Comparison of ENCODE assay signal across 27 mouse cellular contexts in genomic region chr19:10029746-10030145, GRCm38 (mm10). TPM values are rescaled to one million over a fixed set of nuclear protein-coding genes. Genes with fewer than 3 reads are reported as not detected.
A peak's percentile ranks its signal among the peaks of the same experiment; 100 is the strongest.
DNase-seq lines count a peak whose midpoint lies in the region; ATAC-seq lines count a peak whose summit lies in the region.
"Had no signal": no experiment of that assay in that cellular context is flagged by ENCODE, and none has a peak within 500 bp of the region (broad histone marks: within the 10 kb centered on the region; RNA-seq: fewer than 3 reads in every experiment).

No protein-coding gene starts in this region.

- peaks cover 3% of the 10 kb centered on the region; the same call in 1 of the 2 replicates for H3K36me3 ChIP-seq in kidney, embryonic 16.5 days (ENCODE audit: insufficient read depth, low read length)
- H3K36me3 ChIP-seq: forebrain, embryonic 12.5 days had no signal

- no peaks in the 10 kb centered on the region for H3K9me3 ChIP-seq in kidney, embryonic 16.5 days (ENCODE audit: low read length)
- H3K9me3 ChIP-seq: embryonic facial prominence, embryonic 10.5 days; embryonic facial prominence, embryonic 13.5 days; forebrain, embryonic 12.5 days; heart, embryonic 10.5 days; heart, embryonic 13.5 days had no signal

- ATAC-seq in kidney, embryonic 16.5 days (ENCODE audit: low FRiP score, low TSS enrichment) = no peak
- ATAC-seq: activated CD4-positive, CD25-positive, alpha-beta regulatory T cell, adult 4 months; forebrain, embryonic 16.5 days had no signal

- peaks cover 15% of the 10 kb centered on the region for H3K4me1 ChIP-seq in kidney, embryonic 16.5 days (ENCODE audit: insufficient read depth, low read length)
- H3K4me1 ChIP-seq: forebrain, embryonic 12.5 days had no signal

- peak; percentile 83 for DNase-seq in kidney, adult 11 months
- DNase-seq in kidney, adult 8-10 months = peak; percentile 68 to 82
- DNase-seq in kidney, postnatal 4 days = no peak
- peak; percentile 62 for DNase-seq in kidney, postnatal 14 days
- no peak for DNase-seq in layer of hippocampus, postnatal 25 days (ENCODE audit: extremely low spot score in 1 of 2, low spot score in 1 of 2)
- DNase-seq: adrenal gland, adult 8-10 months; adrenal gland, postnatal 25 days; cerebellum, adult 11-12 months; cerebellum, adult 8-10 months; cerebellum, postnatal 10 days; cerebellum, postnatal 36 days; embryo, embryonic 11 days; gastrocnemius, postnatal 10 days; heart, adult 2 months; heart, postnatal 14 days; heart, postnatal 4 days had no signal

- WGBS in kidney, embryonic 16.5 days = 89% methylated on average over 2 of the region's 2 CpGs

- H3K9ac ChIP-seq in kidney, embryonic 16.5 days (replicated peaks; ENCODE audit: low read length) = no peak overlapping the region
- H3K9ac ChIP-seq: embryonic facial prominence, embryonic 13.5 days; forebrain, embryonic 12.5 days; heart, embryonic 13.5 days; hindbrain, embryonic 14.5 days had no signal

- H3K4me3 ChIP-seq in kidney, embryonic 16.5 days (ENCODE audit: low read length) = no peak overlapping the region
- H3K4me3 ChIP-seq: embryonic facial prominence, embryonic 10.5 days; embryonic facial prominence, embryonic 13.5 days; erythroblast, embryonic 14.5 days; forebrain, embryonic 12.5 days; heart, adult 2 months; heart, embryonic 10.5 days; heart, embryonic 13.5 days had no signal

- no peaks in the 10 kb centered on the region for H3K27me3 ChIP-seq in kidney, embryonic 16.5 days (ENCODE audit: insufficient read depth, low read length)
- H3K27me3 ChIP-seq: embryonic facial prominence, embryonic 13.5 days; forebrain, embryonic 12.5 days; heart, embryonic 13.5 days had no signal

- H3K27ac ChIP-seq in kidney, embryonic 16.5 days (ENCODE audit: low read length) = no peak overlapping the region
- H3K27ac ChIP-seq: embryonic facial prominence, embryonic 10.5 days; embryonic facial prominence, embryonic 13.5 days; forebrain, embryonic 12.5 days; heart, adult 2 months; heart, embryonic 10.5 days; heart, embryonic 13.5 days; hindbrain, embryonic 14.5 days had no signal

- H3K4me2 ChIP-seq in kidney, embryonic 16.5 days (replicated peaks; ENCODE audit: low read depth, low read length) = no peak overlapping the region
- H3K4me2 ChIP-seq: embryonic facial prominence, embryonic 13.5 days; forebrain, embryonic 12.5 days; heart, embryonic 13.5 days; hindbrain, embryonic 14.5 days had no signal

RNA-seq across cellular contexts. Expression of gene Fads3, which starts 11.6 kb away (rescaled TPM):
- polyA plus RNA-seq in kidney, embryonic 16.5 days (2015; fragmentation: Nextera tagmentation; extraction: Ambion mirVana) = 30.1 and 36.5 TPM in 2 replicates
- total RNA-seq in layer of hippocampus, postnatal 25 days (2021) = 10 to 100 TPM; 26.3 to 27.9 TPM
- polyA plus RNA-seq: activated CD4-positive, CD25-positive, alpha-beta regulatory T cell, adult 4 months had no signal

RNA-seq across cellular contexts. Expression of gene Rab3il1, which starts 28.3 kb away (rescaled TPM):
- polyA plus RNA-seq in kidney, embryonic 16.5 days (2015; fragmentation: Nextera tagmentation; extraction: Ambion mirVana) = 32.0 and 34.6 TPM in 2 replicates
- 1 to 10 TPM; 9.3 TPM for total RNA-seq in layer of hippocampus, postnatal 25 days (2021)

RNA-seq across cellular contexts. Expression of gene Best1, which starts 28.3 kb away (rescaled TPM):
- polyA plus RNA-seq in kidney, embryonic 16.5 days (2015; fragmentation: Nextera tagmentation; extraction: Ambion mirVana) = 1.4 and 1.9 TPM in 2 replicates
- total RNA-seq in layer of hippocampus, postnatal 25 days (2021) = under 1 TPM; 0.85 to 0.96 TPM
- total RNA-seq: granulocyte monocyte progenitor cell, adult 5-6 weeks; heart, postnatal 4 days had no signal
- polyA plus RNA-seq: activated CD4-positive, CD25-positive, alpha-beta regulatory T cell, adult 4 months; erythroblast, embryonic 14.5 days had no signal

RNA-seq across cellular contexts. Expression of gene Fth1, which starts 49.3 kb away (rescaled TPM):
- 1,651 and 1,666 TPM in 2 replicates for polyA plus RNA-seq in kidney, embryonic 16.5 days (2015; fragmentation: Nextera tagmentation; extraction: Ambion mirVana)
- total RNA-seq in layer of hippocampus, postnatal 25 days (2021) = 1,000 to 10,000 TPM; 2,794 to 3,082 TPM

Comparison
In these comparisons a context has a peak if more than half of its experiments do, and no peak if none do; other contexts are left out.
1. DNase-seq: peak in kidney, adult 11 months (single experiment), kidney, adult 8-10 months (2 of 2) and kidney, postnatal 14 days (single experiment); none in kidney, postnatal 4 days (0 of 2) and layer of hippocampus, postnatal 25 days (0 of 2).